Mouse (Mus musculus): ENCODE data around the gene Ramp1. TPM values are rescaled to one million over a fixed set of nuclear protein-coding genes. Genes with fewer than 3 reads are reported as not detected.

Ramp1 gene
- polyA plus RNA-seq, 1 experiment from 2014 or later, result 1.9 TPM

GRCm38 (mm10) chr1:91248242-91248641 is 68.6 kb downstream of the Ramp1 start:
- Histone ChIP-seq H3K9me3 (no peaks in the 10 kb centered on the region), H3K4me3 (no peak overlapping the region), H3K9ac (no peak overlapping the region), H3K27me3 (no peaks in the 10 kb centered on the region), H3K36me3 (no peaks in the 10 kb centered on the region), H3K4me2 (replicated peaks) (no peak overlapping the region), H3K4me1 (peaks cover 25% of the 10 kb centered on the region), H3K27ac (no peak overlapping the region)
- ATAC-seq (ENCODE audit: insufficient number of reproducible peaks, insufficient read depth, low FRiP score, low TSS enrichment), result no peak
- WGBS, result 87% methylated on average over 5 of the region's 5 CpGs

GRCm38 (mm10) chr1:91248970-91249369 is 69.3 kb downstream of the Ramp1 start:
- Histone ChIP-seq H3K27ac (peak overlapping the region; percentile 81; the same call in 1 of the 2 replicates), H3K4me3 (peak overlapping the region; percentile 99), H3K9ac (no peak overlapping the region; the same call in 1 of the 2 replicates)

GRCm38 (mm10) chr1:91249564-91250414 is 70.2 kb downstream of the Ramp1 start, which contains the start of gene Ube2f:
Gene Ube2f, plus strand, starts transcription at chr1:91250304.
- peak within 1 kb of the TSS; percentile 99 for H3K4me3 ChIP-seq
- H3K4me2 ChIP-seq (replicated peaks), result peak within 1 kb of the TSS; percentile 74
- peaks cover 25% of the 10 kb centered on the region for H3K4me1 ChIP-seq
- peak within 1 kb of the TSS; percentile 86 for H3K27ac ChIP-seq
- WGBS, result under 1% methylated on average over 43 of the region's 43 CpGs
- peak within 1 kb of the TSS; percentile 99 for H3K9ac ChIP-seq
- H3K27me3 ChIP-seq, result no peaks in the 10 kb centered on the region
- peak; percentile 98 for ATAC-seq (ENCODE audit: insufficient number of reproducible peaks, insufficient read depth, low FRiP score, low TSS enrichment)
- H3K36me3 ChIP-seq, result peaks cover 7% of the 10 kb centered on the region; the same call in 1 of the 2 replicates
- no peaks in the 10 kb centered on the region for H3K9me3 ChIP-seq

More at GRCm38 (mm10) chr1:91248970-91249369, 69.3 kb downstream of the Ramp1 start:
- Histone ChIP-seq H3K4me1 (peaks cover 25% of the 10 kb centered on the region), H3K36me3 (no peaks in the 10 kb centered on the region), H3K27me3 (no peaks in the 10 kb centered on the region), H3K4me2 (replicated peaks) (peak overlapping the region; percentile 74), H3K9me3 (no peaks in the 10 kb centered on the region)
- no peak for ATAC-seq (ENCODE audit: insufficient number of reproducible peaks, insufficient read depth, low FRiP score, low TSS enrichment)
- WGBS, result 44% methylated on average over 4 of the region's 4 CpGs

GRCm38 (mm10) chr1:91250415-91251147 is 71.0 kb downstream of the Ramp1 start:
- WGBS, result under 1% methylated on average over 49 of the region's 70 CpGs
- H3K27me3 ChIP-seq, result no peaks in the 10 kb centered on the region
- ATAC-seq (ENCODE audit: insufficient number of reproducible peaks, insufficient read depth, low FRiP score, low TSS enrichment), result no peak; the same call in 1 of the 2 replicates

GRCm38 (mm10) chr1:91251148-91251650 is 71.6 kb downstream of the Ramp1 start:
- H3K4me2 ChIP-seq (replicated peaks), result peak overlapping the region; percentile 74
- peak overlapping the region; percentile 99 for H3K9ac ChIP-seq
- H3K27me3 ChIP-seq, result no peaks in the 10 kb centered on the region
- no peak overlapping the region for H3K27ac ChIP-seq
- peaks cover 25% of the 10 kb centered on the region for H3K4me1 ChIP-seq
- WGBS, result 46% methylated on average over 5 of the region's 5 CpGs
- no peaks in the 10 kb centered on the region for H3K9me3 ChIP-seq
- ATAC-seq (ENCODE audit: insufficient number of reproducible peaks, insufficient read depth, low FRiP score, low TSS enrichment), result no peak
- H3K4me3 ChIP-seq, result peak overlapping the region; percentile 99
- H3K36me3 ChIP-seq, result peaks cover 7% of the 10 kb centered on the region; the same call in 1 of the 2 replicates

More at GRCm38 (mm10) chr1:91250415-91251147, 71.0 kb downstream of the Ramp1 start:
- H3K9ac ChIP-seq, result peak overlapping the region; percentile 99
- peak overlapping the region; percentile 99 for H3K4me3 ChIP-seq
- peaks cover 25% of the 10 kb centered on the region for H3K4me1 ChIP-seq
- H3K9me3 ChIP-seq, result no peaks in the 10 kb centered on the region
- H3K4me2 ChIP-seq (replicated peaks), result peak overlapping the region; percentile 74
- peak overlapping the region; percentile 86 for H3K27ac ChIP-seq
- H3K36me3 ChIP-seq, result peaks cover 7% of the 10 kb centered on the region; the same call in 1 of the 2 replicates

- Histone ChIP-seq H3K27me3 (no peaks in the 10 kb centered on the region), H3K36me3 (peaks cover 7% of the 10 kb centered on the region; the same call in 1 of the 2 replicates), H3K9ac (0 out of 2 replicates have a peak overlapping the region, but pooled peaks have one; percentile 19), H3K27ac (no peak overlapping the region), H3K4me2 (replicated peaks) (peak overlapping the region; percentile 74), H3K9me3 (no peaks in the 10 kb centered on the region), H3K4me1 (peaks cover 25% of the 10 kb centered on the region), H3K4me3 (no peak overlapping the region; the same call in 1 of the 2 replicates)
- ATAC-seq (ENCODE audit: insufficient number of reproducible peaks, insufficient read depth, low FRiP score, low TSS enrichment), result no peak
- 62% methylated on average over 8 of the region's 8 CpGs for WGBS
Observed at GRCm38 (mm10) chr1:91251927-91252326, 72.3 kb downstream of the Ramp1 start.

- H3K9ac ChIP-seq, result no peak overlapping the region
- peaks cover 7% of the 10 kb centered on the region; the same call in 1 of the 2 replicates for H3K36me3 ChIP-seq
- no peak overlapping the region for H3K4me3 ChIP-seq
- no peak for ATAC-seq (ENCODE audit: insufficient number of reproducible peaks, insufficient read depth, low FRiP score, low TSS enrichment)
- no peak overlapping the region for H3K4me2 ChIP-seq (replicated peaks)
- no peaks in the 10 kb centered on the region for H3K4me1 ChIP-seq
- H3K9me3 ChIP-seq, result no peaks in the 10 kb centered on the region
- H3K27ac ChIP-seq, result no peak overlapping the region
- no peaks in the 10 kb centered on the region for H3K27me3 ChIP-seq
Observed at GRCm38 (mm10) chr1:91257918-91258317, 78.3 kb downstream of the Ramp1 start.

- 90% methylated on average over 5 of the region's 5 CpGs for WGBS
- ATAC-seq (ENCODE audit: insufficient number of reproducible peaks, insufficient read depth, low FRiP score, low TSS enrichment), result no peak
- Histone ChIP-seq H3K36me3 (no peaks in the 10 kb centered on the region; the same call in 1 of the 2 replicates), H3K27me3 (no peaks in the 10 kb centered on the region), H3K27ac (no peak overlapping the region), H3K4me2 (replicated peaks) (no peak overlapping the region), H3K9me3 (no peaks in the 10 kb centered on the region), H3K4me3 (no peak overlapping the region), H3K9ac (no peak overlapping the region), H3K4me1 (no peaks in the 10 kb centered on the region)
Observed at GRCm38 (mm10) chr1:91259794-91260193, 80.2 kb downstream of the Ramp1 start.

GRCm38 (mm10) chr1:91262508-91262907 is 82.9 kb downstream of the Ramp1 start:
- WGBS, result 92% methylated on average over 7 of the region's 7 CpGs
- no peak overlapping the region for H3K4me2 ChIP-seq (replicated peaks)
- no peak overlapping the region for H3K9ac ChIP-seq
- ATAC-seq (ENCODE audit: insufficient number of reproducible peaks, insufficient read depth, low FRiP score, low TSS enrichment), result no peak
- H3K4me3 ChIP-seq, result no peak overlapping the region
- H3K36me3 ChIP-seq, result peaks cover 22% of the 10 kb centered on the region
- H3K4me1 ChIP-seq, result no peaks in the 10 kb centered on the region
- H3K27me3 ChIP-seq, result no peaks in the 10 kb centered on the region
- no peaks in the 10 kb centered on the region for H3K9me3 ChIP-seq
- no peak overlapping the region for H3K27ac ChIP-seq

- Histone ChIP-seq H3K4me3 (no peak overlapping the region), H3K9ac (no peak overlapping the region), H3K4me1 (no peaks in the 10 kb centered on the region), H3K27me3 (no peaks in the 10 kb centered on the region), H3K9me3 (no peaks in the 10 kb centered on the region), H3K36me3 (peaks cover 20% of the 10 kb centered on the region), H3K27ac (no peak overlapping the region), H3K4me2 (replicated peaks) (no peak overlapping the region)
- 85% methylated on average over 2 of the region's 2 CpGs for WGBS
- no peak for ATAC-seq (ENCODE audit: insufficient number of reproducible peaks, insufficient read depth, low FRiP score, low TSS enrichment)
Observed at GRCm38 (mm10) chr1:91272260-91272659, 92.6 kb downstream of the Ramp1 start.

All from embryonic facial prominence, embryonic 12.5 days (tissue).